Mouse (Mus musculus) neural tube, embryonic 10.5 days (tissue): ENCODE results near the gene Mrgprd.
A peak's percentile ranks its signal among the peaks of the same experiment; 100 is the strongest.

Source experiments
- DNase-seq: peaks from one replicate; pipeline ENCODE4 v3.0.0-alpha.2; 2017; ENCODE audit warnings: low spot score; ENCODE audit errors: extremely low spot score

Mrgprd gene

GRCm38 (mm10) chr7:145314785-145315411, at the start of gene Mrgprd:
Gene Mrgprd (plus strand): TSS chr7:145314835.
- DNase-seq: no peak

GRCm38 (mm10) chr7:145266011-145266410, 48.6 kb upstream of the Mrgprd start:
- DNase-seq: no peak

- DNase-seq: no peak
Measured at GRCm38 (mm10) chr7:145268890-145269289, 45.7 kb upstream of the Mrgprd start.

GRCm38 (mm10) chr7:145270955-145271354, 43.7 kb upstream of the Mrgprd start:
- DNase-seq: no peak

GRCm38 (mm10) chr7:145275488-145275887, 39.1 kb upstream of the Mrgprd start:
- DNase-seq: no peak

- DNase-seq: no peak
Measured at GRCm38 (mm10) chr7:145281396-145281795, 33.2 kb upstream of the Mrgprd start.

GRCm38 (mm10) chr7:145283041-145283440, 31.6 kb upstream of the Mrgprd start:
- no peak for DNase-seq

GRCm38 (mm10) chr7:145283487-145284187, 31.0 kb upstream of the Mrgprd start, which contains the start of gene Tpcn2:
Gene Tpcn2 (minus strand): TSS chr7:145284011.
- peak; percentile 87 for DNase-seq

GRCm38 (mm10) chr7:145284293-145284692, 30.3 kb upstream of the Mrgprd start:
- DNase-seq: no peak

- no peak for DNase-seq
Measured at GRCm38 (mm10) chr7:145285476-145285875, 29.2 kb upstream of the Mrgprd start.

- no peak for DNase-seq
Measured at GRCm38 (mm10) chr7:145287410-145287809, 27.2 kb upstream of the Mrgprd start.

GRCm38 (mm10) chr7:145289302-145289701, 25.3 kb upstream of the Mrgprd start:
- no peak for DNase-seq

GRCm38 (mm10) chr7:145291847-145292246, 22.8 kb upstream of the Mrgprd start:
- no peak for DNase-seq

GRCm38 (mm10) chr7:145292726-145293125, 21.9 kb upstream of the Mrgprd start:
- no peak for DNase-seq

GRCm38 (mm10) chr7:145293859-145294258, 20.8 kb upstream of the Mrgprd start:
- DNase-seq: no peak

GRCm38 (mm10) chr7:145298666-145299490, 15.8 kb upstream of the Mrgprd start:
- DNase-seq: no peak

- no peak for DNase-seq
Measured at GRCm38 (mm10) chr7:145299562-145300320, 14.9 kb upstream of the Mrgprd start.

GRCm38 (mm10) chr7:145300321-145301007, 14.2 kb upstream of the Mrgprd start, which contains the start of gene Mrgprf:
Gene Mrgprf (plus strand): TSS chr7:145300828.
- no peak for DNase-seq

GRCm38 (mm10) chr7:145301008-145301340, 13.7 kb upstream of the Mrgprd start:
- DNase-seq: no peak

- DNase-seq: no peak
Measured at GRCm38 (mm10) chr7:145301341-145302005, 13.2 kb upstream of the Mrgprd start.
